Mouse (Mus musculus) E14TG2a.4 (cell line): ENCODE data around the gene Galnt15.

Experiments used
- H3K27me3 ChIP-seq: 2 replicates; pipeline ENCODE4 v1.6.1; 2014; ENCODE audit warnings: low read length, control low read depth; ENCODE audit not compliant: insufficient read depth
- H3K36me3 ChIP-seq: 2 replicates; pipeline ENCODE4 v1.6.1; 2014; ENCODE audit warnings: low read length, control low read depth; ENCODE audit not compliant: insufficient read depth
- H3K4me1 ChIP-seq: replicated peaks from 2 replicates; pipeline ENCODE4 v1.6.1; 2014; ENCODE audit warnings: low read depth, low read length, control low read depth
- H3K4me3 ChIP-seq: replicated peaks from 2 replicates; pipeline ENCODE4 v1.5.1; 2014; ENCODE audit warnings: mild to moderate bottlenecking, low read length
- H3K9me3 ChIP-seq: 2 replicates; pipeline ENCODE4 v1.6.1; 2014; ENCODE audit warnings: low read length, control low read depth
- CTCF ChIP-seq: conservative IDR thresholded peaks from 2 replicates; pipeline ENCODE4 v1.5.1; 2014; ENCODE audit warnings: low read length
- NANOG ChIP-seq: IDR thresholded peaks from 2 replicates; pipeline ENCODE4 v1.6.1; 2014; ENCODE audit warnings: borderline replicate concordance, low read length, mixed read lengths
- POU5F1 ChIP-seq: IDR thresholded peaks from 2 replicates; pipeline ENCODE4 v1.6.1; 2014; ENCODE audit warnings: low read length, borderline replicate concordance

Galnt15 gene

GRCm38 (mm10) chr14:32073211-32073685 is 44.5 kb downstream of the Galnt15 start:
- TF ChIP-seq NANOG (no peak), POU5F1 (no peak), CTCF (no peak)

GRCm38 (mm10) chr14:32073901-32074300 is 45.1 kb downstream of the Galnt15 start:
- H3K9me3 ChIP-seq = no peaks in the 10 kb centered on the region
- no peaks in the 10 kb centered on the region for H3K27me3 ChIP-seq
- H3K36me3 ChIP-seq = no peaks in the 10 kb centered on the region
- no peak overlapping the region for H3K4me3 ChIP-seq
- no peak for TF ChIP-seq NANOG
- peaks cover 53% of the 10 kb centered on the region for H3K4me1 ChIP-seq

More at GRCm38 (mm10) chr14:32073211-32073685, 44.5 kb downstream of the Galnt15 start:
- Histone ChIP-seq H3K4me3 (no peak overlapping the region), H3K36me3 (no peaks in the 10 kb centered on the region), H3K4me1 (peaks cover 51% of the 10 kb centered on the region), H3K27me3 (no peaks in the 10 kb centered on the region), H3K9me3 (no peaks in the 10 kb centered on the region)

- Histone ChIP-seq H3K9me3 (no peaks in the 10 kb centered on the region), H3K4me1 (peaks cover 78% of the 10 kb centered on the region), H3K36me3 (peaks cover 15% of the 10 kb centered on the region), H3K4me3 (0 out of 2 replicates have a peak overlapping the region, but pooled peaks have one; percentile 10), H3K27me3 (no peaks in the 10 kb centered on the region)
- TF ChIP-seq NANOG (no peak), CTCF (peak; percentile 93), POU5F1 (no peak)
These were observed 48.2 kb downstream of the Galnt15 start for GRCm38 (mm10) chr14:32076896-32077575.

- Histone ChIP-seq H3K4me3 (no peak overlapping the region), H3K9me3 (no peaks in the 10 kb centered on the region), H3K27me3 (no peaks in the 10 kb centered on the region), H3K36me3 (peaks cover 34% of the 10 kb centered on the region), H3K4me1 (peaks cover 60% of the 10 kb centered on the region)
- TF ChIP-seq NANOG (no peak), CTCF (no peak), POU5F1 (no peak)
These were observed 52.2 kb downstream of the Galnt15 start for GRCm38 (mm10) chr14:32081026-32081425.

- Histone ChIP-seq H3K4me3 (no peak overlapping the region), H3K36me3 (peaks cover 34% of the 10 kb centered on the region), H3K27me3 (no peaks in the 10 kb centered on the region), H3K9me3 (no peaks in the 10 kb centered on the region), H3K4me1 (peaks cover 57% of the 10 kb centered on the region)
- no peak for TF ChIP-seq CTCF
- TF ChIP-seq NANOG = no peak
- TF ChIP-seq POU5F1 = no peak
These were observed 54.1 kb downstream of the Galnt15 start for GRCm38 (mm10) chr14:32082891-32083290.

- no peaks in the 10 kb centered on the region for H3K9me3 ChIP-seq
- H3K4me1 ChIP-seq = peaks cover 55% of the 10 kb centered on the region
- peaks cover 36% of the 10 kb centered on the region for H3K36me3 ChIP-seq
- H3K4me3 ChIP-seq = no peak overlapping the region
- TF ChIP-seq POU5F1 = no peak
- TF ChIP-seq CTCF = no peak
- no peak for TF ChIP-seq NANOG
- no peaks in the 10 kb centered on the region for H3K27me3 ChIP-seq
These were observed 54.7 kb downstream of the Galnt15 start for GRCm38 (mm10) chr14:32083466-32083865.

- Histone ChIP-seq H3K4me3 (peak within 1 kb of the TSS; percentile 84), H3K36me3 (peaks cover 47% of the 10 kb centered on the region), H3K27me3 (no peaks in the 10 kb centered on the region), H3K4me1 (peaks cover 59% of the 10 kb centered on the region), H3K9me3 (no peaks in the 10 kb centered on the region)
- TF ChIP-seq POU5F1 = no peak
- no peak for TF ChIP-seq CTCF
- TF ChIP-seq NANOG = no peak
These were observed 56.1 kb downstream of the Galnt15 start, which contains the start of gene Oxnad1 for GRCm38 (mm10) chr14:32084761-32085485. TSS of gene Oxnad1 (plus strand) at chr14:32085374.

GRCm38 (mm10) chr14:32085486-32086201 is 56.9 kb downstream of the Galnt15 start, which contains the start of gene Dph3:
TSS of gene Dph3 (minus strand) at chr14:32085729.
- peak within 1 kb of the TSS; percentile 84 for H3K4me3 ChIP-seq
- TF ChIP-seq CTCF = peak; percentile 12; the same call in 1 of the 2 replicates
- no peak for TF ChIP-seq NANOG
- no peaks in the 10 kb centered on the region for H3K27me3 ChIP-seq
- peaks cover 52% of the 10 kb centered on the region for H3K36me3 ChIP-seq
- H3K4me1 ChIP-seq = peaks cover 62% of the 10 kb centered on the region
- H3K9me3 ChIP-seq = no peaks in the 10 kb centered on the region
